Mouse (Mus musculus) cerebellum, adult 11-12 months (tissue): ENCODE data around the gene Znrf2.

Source experiments
- DNase-seq: peaks from one replicate; pipeline ENCODE4 v3.0.0; 2022

The Znrf2 gene

DNA sequence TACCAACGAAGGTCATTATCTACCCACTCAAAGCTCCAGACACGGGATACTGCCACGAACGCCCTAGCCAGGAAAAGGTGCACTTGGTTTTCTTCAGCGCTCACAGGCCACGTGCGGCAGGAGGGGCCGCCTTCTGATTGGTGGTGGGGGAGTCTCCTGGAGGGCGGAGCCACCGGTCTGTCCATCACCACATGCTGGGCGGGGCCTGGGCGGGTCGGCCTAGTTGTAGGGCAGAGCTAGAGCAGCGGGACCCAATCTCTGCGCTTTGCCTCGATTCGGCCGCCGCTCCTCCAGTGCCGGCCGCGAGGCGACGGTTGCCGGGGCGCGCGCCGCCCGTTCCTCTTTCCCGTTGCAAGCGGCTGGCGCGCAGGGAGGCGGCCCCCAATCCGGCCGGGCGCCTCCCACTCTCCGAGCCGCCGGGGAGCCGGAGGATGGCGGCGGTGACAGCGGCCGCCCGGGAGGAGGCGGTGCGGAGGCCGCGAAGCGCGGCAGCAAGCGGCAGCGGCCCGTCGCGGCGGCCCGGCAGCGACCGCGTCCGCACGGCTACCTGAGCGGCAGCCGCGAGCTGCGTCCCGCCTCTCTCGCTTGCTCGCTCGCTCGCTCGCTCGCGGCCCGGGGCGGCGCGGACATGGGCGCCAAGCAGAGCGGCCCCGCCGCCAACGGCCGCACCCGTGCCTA is at the start of gene Znrf2:
TSS of gene Znrf2 (plus strand) at position 529 of the 678 bp plus-strand sequence.
- DNase-seq: peak; percentile 96

- no peak for DNase-seq
Measured at GRCm38 (mm10) chr6:54767746-54768145, 49.0 kb upstream of the Znrf2 start.

DNA sequence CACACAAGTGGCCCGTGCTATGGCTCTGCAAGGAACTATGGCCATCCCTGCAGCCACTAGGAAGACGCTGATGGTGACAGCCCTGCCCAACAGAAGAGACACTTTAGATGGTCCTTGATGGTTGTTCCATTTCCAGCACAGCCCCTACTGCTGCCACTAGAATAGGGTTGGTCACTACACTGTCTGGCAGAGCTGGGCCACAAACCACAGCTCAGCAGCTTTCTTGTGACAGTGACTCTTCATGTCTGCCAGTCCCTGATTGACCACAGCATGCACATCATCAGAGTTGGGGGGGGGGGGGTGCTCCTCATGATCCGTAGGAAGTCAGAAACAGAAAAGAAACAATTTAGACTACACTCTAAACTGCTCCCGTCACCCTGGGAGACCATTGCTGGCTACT is 46.0 kb upstream of the Znrf2 start:
- no peak for DNase-seq

DNA sequence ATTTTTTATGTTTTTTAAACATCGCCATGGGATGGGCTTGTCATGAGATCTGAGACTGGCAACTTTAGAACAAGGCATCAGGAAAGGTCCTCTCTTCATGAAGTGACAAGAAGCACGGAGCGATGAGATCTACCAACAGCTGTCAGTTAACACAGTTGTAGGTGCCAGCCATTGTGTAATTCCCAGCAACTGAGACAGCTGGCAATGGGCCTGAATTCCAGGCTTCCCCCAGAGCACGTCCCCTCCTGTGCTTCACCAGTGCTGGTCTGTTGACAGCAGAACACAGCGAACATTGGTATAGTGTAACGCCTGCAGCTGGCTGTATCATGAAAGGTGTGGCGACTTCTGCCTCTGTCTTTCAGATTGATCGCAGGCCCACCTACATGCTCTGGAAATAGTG is 45.5 kb upstream of the Znrf2 start:
- no peak for DNase-seq

DNA sequence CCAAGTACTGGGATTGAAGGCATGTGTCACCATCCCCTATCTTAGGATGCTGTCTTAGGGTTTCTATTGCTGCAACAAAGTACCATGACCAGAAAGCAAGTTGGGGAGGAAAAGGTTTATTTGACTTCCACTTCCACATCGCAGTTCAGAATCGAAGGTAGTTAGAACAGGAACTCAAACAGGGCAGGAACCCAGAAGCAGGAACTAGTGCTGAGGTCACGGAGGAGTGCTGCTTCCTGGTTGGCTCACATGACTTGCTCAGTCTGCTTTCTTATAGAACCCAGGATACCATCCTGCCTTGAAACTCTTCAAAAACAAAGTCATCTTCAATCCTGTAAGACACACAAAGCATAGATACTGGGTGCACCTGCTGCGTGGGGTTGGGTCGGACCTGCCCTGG is 44.6 kb upstream of the Znrf2 start:
- no peak for DNase-seq

DNA sequence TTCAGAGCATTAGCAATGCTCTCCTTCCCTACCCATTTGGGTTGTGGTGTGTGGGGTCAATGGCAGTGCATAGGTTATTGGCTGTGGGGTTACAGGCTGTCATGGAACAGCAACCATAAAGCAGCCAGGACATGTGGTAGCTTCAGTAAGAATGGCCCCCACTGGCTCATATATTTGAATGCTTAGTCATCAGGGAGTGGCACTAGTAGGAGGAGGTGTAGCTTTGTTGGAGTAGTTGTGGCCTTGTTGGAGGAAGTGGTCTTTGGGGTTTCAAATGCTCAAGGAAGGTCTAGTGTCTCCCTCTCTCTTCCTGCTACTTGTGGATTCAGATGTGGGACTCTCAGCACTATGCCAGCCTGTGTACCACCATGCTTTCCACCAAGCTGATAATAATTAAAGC is 41.0 kb upstream of the Znrf2 start:
- DNase-seq: no peak

GRCm38 (mm10) chr6:54777661-54778060 is 39.1 kb upstream of the Znrf2 start:
- no peak for DNase-seq

- no peak for DNase-seq
Measured at GRCm38 (mm10) chr6:54779968-54780367, 36.7 kb upstream of the Znrf2 start.

DNA sequence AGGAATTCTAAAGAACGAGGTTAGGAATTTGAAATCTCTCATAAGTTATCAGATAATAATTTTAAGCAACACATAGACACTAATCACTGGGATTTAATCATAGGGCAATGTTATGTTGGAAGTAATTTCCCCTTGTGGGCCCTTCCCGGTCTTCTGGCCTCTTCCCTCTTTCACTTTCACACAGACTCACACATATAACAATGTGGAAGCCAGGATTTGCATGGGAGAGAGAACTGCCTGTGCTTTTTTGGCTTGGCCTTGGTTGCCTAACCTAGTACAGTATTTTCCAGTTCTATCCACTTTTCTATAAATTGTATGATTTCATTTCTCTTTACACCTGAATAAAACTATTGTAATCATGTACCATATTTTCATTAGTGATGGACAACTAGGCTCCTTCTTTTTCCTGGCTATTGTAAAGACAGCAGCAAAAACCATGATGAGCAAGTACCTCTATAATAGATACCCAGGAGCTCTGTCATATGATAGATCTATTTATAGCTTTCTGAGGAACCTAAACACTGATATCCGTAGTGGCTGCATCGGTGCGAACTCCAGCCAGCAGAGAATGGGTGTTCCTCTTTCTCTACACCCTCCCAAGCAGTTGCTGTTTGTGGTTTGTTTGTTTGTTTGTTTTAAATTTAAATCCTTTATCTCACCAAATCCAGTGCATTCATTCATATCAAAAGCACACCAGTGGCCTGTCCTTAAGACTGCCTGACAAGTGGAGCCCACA is 36.0 kb upstream of the Znrf2 start:
- DNase-seq: no peak

- no peak for DNase-seq
Measured at GRCm38 (mm10) chr6:54781881-54782280, 34.8 kb upstream of the Znrf2 start.

GRCm38 (mm10) chr6:54785098-54785730 is 31.5 kb upstream of the Znrf2 start:
- DNase-seq: no peak

- DNase-seq: no peak
Measured at GRCm38 (mm10) chr6:54786766-54787165, 29.9 kb upstream of the Znrf2 start.

GRCm38 (mm10) chr6:54788493-54788892 is 28.2 kb upstream of the Znrf2 start:
- no peak for DNase-seq

DNA sequence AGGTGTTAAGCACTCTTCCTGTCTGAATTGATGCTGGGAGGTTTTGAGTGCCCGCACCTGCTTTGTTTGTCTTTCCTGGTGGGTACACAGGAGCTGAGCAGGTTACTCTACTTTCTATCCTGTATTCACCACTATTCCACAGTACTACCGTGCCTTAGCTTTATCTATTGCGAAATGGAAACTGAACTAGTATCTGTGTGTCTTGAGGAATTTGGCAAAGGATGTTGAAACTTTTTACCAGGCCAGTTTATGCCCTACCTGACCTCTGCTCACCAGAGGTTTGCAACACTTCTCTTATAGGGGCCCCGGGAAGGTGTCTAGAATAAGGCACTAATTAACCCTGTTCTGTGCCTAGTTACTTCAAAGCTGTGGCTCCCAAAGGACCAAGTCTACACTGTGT is 27.6 kb upstream of the Znrf2 start:
- DNase-seq: no peak

DNA sequence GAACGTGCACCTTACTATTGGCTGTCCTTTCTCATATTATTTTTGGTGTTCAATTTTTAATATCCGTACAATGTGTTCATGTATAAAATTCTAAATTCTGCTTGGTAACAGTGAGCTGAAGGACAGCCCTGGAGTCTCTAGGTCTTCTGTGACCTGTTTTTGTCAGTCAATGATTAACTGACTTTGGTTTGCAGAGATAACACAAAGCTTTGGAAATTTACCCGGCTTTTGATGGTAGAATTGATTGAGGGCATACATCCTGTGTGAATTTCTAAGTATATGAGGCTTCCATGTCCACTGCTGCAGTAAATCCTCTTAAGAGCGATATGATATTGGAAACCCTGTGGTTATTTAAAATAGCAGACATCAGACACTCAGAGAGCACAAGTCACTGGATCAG is 26.6 kb upstream of the Znrf2 start:
- DNase-seq: no peak

DNA sequence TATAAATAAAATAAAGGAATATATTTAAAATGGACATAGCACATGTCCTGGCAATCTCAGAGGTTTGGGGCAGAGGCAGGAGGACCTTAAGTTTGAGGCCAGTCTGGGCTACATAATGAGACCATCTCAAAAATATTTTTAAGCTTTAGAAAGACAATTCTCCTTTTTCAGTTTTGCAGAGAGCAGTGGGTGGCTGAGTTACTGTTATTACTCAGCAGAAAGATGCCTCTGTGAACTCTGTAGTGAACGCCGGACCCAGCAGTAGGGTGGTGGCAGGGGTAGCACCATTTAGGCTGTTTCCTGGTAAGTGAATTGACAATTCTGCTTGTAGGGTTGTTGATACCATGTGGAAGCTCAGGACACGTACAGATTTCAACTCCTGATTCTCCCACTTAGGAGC is 22.9 kb upstream of the Znrf2 start:
- DNase-seq: no peak

GRCm38 (mm10) chr6:54794372-54794771 is 22.3 kb upstream of the Znrf2 start:
- DNase-seq: no peak

GRCm38 (mm10) chr6:54794991-54795390 is 21.7 kb upstream of the Znrf2 start:
- no peak for DNase-seq

- no peak for DNase-seq
Measured at GRCm38 (mm10) chr6:54795971-54796370, 20.7 kb upstream of the Znrf2 start.

- peak; percentile 61 for DNase-seq
Measured at GRCm38 (mm10) chr6:54802348-54802747, 14.4 kb upstream of the Znrf2 start.

- DNase-seq: no peak
Measured at GRCm38 (mm10) chr6:54804066-54804864, 12.5 kb upstream of the Znrf2 start.

GRCm38 (mm10) chr6:54805779-54806178 is 10.9 kb upstream of the Znrf2 start:
- no peak for DNase-seq
